Mouse (Mus musculus): Measurements from ENCODE around the gene Kitl. TPM values are rescaled to one million over a fixed set of nuclear protein-coding genes. Genes with fewer than 3 reads are reported as not detected.

Gene Kitl
- polyA plus RNA-seq, 1 experiment: 10.3 TPM

DNA sequence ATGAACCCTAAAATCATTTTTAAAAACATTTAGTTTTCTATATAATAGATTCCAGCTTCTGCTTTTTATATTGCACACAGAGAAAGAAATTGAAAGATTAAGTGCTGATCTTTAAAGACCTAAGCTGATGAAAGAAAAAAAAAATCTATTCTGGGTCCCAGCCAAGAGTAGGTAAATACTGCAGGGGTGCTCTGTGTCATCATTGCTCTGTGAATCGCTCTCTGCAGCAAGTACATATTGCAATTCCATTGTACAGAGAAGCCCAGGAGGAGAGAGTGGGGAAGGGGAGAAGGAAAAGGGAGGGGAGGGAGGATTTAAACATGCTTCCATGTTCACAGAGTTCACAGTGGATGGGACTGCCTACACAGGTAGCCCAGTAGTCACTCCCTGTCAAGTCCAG is 116.9 kb downstream of the Kitl start:
- no peak for DNase-seq
- no peaks in the 10 kb centered on the region for H3K4me1 ChIP-seq (ENCODE audit: control insufficient read depth, insufficient read depth, low read length)
- no peak overlapping the region for H3K27ac ChIP-seq (ENCODE audit: insufficient read depth, low read depth, low read length)
- no peak for TF ChIP-seq CTCF (conservative IDR thresholded peaks at IDR 0.05; ENCODE audit: insufficient read depth, insufficient read length, low read depth, low read length)
- no peak for TF ChIP-seq POLR2A (IDR thresholded peaks at IDR 0.05; ENCODE audit: low read depth, low read length)
- H3K36me3 ChIP-seq (ENCODE audit: control insufficient read depth, insufficient read depth, low read length): no peaks in the 10 kb centered on the region
- WGBS: 82% methylated on average over 1 of the region's 1 CpGs
- no peaks in the 10 kb centered on the region for H3K27me3 ChIP-seq (replicated peaks; ENCODE audit: control insufficient read depth, insufficient read depth, low read length)
- no peak overlapping the region for H3K4me3 ChIP-seq (ENCODE audit: insufficient read depth, low read depth, low read length)

DNA sequence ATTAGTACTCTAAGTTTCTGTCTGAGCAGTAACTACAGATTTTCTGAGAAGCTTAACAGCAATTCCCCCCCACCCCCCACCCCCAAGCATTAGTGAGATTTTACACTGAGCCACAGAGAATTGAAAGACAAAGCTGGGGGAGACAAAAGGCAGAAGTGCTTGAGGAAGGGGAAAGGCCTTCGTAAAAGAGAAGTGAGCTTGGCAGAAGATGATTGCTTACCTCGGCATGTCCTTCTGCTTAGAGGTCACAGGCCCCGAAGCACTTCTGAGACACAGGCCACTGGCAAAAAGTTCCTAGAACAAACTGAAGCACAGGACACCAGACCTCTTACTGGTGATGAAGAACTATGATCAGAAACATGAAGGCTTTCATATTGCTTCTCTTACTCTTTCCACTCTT is 123.1 kb downstream of the Kitl start:
- no peak overlapping the region for H3K4me3 ChIP-seq (ENCODE audit: insufficient read depth, low read depth, low read length)
- no peaks in the 10 kb centered on the region for H3K4me1 ChIP-seq (ENCODE audit: control insufficient read depth, insufficient read depth, low read length)
- no peak overlapping the region for H3K27ac ChIP-seq (ENCODE audit: insufficient read depth, low read depth, low read length)
- no peaks in the 10 kb centered on the region for H3K36me3 ChIP-seq (ENCODE audit: control insufficient read depth, insufficient read depth, low read length)
- DNase-seq: no peak
- WGBS: 61% methylated on average over 3 of the region's 3 CpGs
- no peak for TF ChIP-seq POLR2A (IDR thresholded peaks at IDR 0.05; ENCODE audit: low read depth, low read length)
- no peak for TF ChIP-seq CTCF (conservative IDR thresholded peaks at IDR 0.05; ENCODE audit: insufficient read depth, insufficient read length, low read depth, low read length)
- H3K27me3 ChIP-seq (replicated peaks; ENCODE audit: control insufficient read depth, insufficient read depth, low read length): no peaks in the 10 kb centered on the region

DNA sequence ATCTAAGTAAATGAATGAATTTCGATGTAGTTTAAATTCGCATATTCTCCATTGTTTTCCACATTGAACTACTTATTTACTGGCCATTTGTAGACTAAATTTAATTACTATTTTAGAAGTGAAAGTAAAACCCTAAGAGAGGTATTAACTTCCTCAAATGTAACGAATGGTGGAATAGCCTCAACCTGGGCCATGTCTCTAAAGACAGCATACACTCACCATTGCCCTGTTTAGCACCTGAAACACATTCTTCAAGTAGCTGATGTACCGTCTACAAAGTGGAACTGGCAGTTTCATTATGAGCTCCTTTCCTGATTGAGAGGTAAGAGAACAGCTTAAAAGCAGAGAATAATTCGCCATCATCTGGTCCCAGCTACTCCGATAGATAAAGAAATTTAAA is 132.7 kb downstream of the Kitl start:
- 92% methylated on average over 6 of the region's 6 CpGs for WGBS
- DNase-seq: no peak

More for the DNA sequence above, 132.7 kb downstream of the Kitl start:
- Histone ChIP-seq H3K27ac (ENCODE audit: insufficient read depth, low read depth, low read length) (no peak overlapping the region), H3K4me1 (ENCODE audit: control insufficient read depth, insufficient read depth, low read length) (no peaks in the 10 kb centered on the region), H3K4me3 (ENCODE audit: insufficient read depth, low read depth, low read length) (no peak overlapping the region), H3K36me3 (ENCODE audit: control insufficient read depth, insufficient read depth, low read length) (no peaks in the 10 kb centered on the region), H3K27me3 (replicated peaks; ENCODE audit: control insufficient read depth, insufficient read depth, low read length) (no peaks in the 10 kb centered on the region)
- no peak for TF ChIP-seq POLR2A (IDR thresholded peaks at IDR 0.05; ENCODE audit: low read depth, low read length)
- no peak for TF ChIP-seq CTCF (conservative IDR thresholded peaks at IDR 0.05; ENCODE audit: insufficient read depth, insufficient read length, low read depth, low read length)

Measured in kidney, adult 2 months (tissue).